Mouse (Mus musculus) liver, embryonic 14.5 days (tissue): ENCODE measurements around the gene Gng10.

Experiments
- CTCF ChIP-seq: IDR thresholded peaks from 2 replicates; pipeline ENCODE4 v1.5.1; 2016; ENCODE audit warnings: antibody characterized with exemption, low read depth, control low read depth
- EP300 ChIP-seq: IDR thresholded peaks from 2 replicates; pipeline ENCODE4 v1.6.1; 2016; ENCODE audit warnings: antibody characterized with exemption, low read depth

DNA sequence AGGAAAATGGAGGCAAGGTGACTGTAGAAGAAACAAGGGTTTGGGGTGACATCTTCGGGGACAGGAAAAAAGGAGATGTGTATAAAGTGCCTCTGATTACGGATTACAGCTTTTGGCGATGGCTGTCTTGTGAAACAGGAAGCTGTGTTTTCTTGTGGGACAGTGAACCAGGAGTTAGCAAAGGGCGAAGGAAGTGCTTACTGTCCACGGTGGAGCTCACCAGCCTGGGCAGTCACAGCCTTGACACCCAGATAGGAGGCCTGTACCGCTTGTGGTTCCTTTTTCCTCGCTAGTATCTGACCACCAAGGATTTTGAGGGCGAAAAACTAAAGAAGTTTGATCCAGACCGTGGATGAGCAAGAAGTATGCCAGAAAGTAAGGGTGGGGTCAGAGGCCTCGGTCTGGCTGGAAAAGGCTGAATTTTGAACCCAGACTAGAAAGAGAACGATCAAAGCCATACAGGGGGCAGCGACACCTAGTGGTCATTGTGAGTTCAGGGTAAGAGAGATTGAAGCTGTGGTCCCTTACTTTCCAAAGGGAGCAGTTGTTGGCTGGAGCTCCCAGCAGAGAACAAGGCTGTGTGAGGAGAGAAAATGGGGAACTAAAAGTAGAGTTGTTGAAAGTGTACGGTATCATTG, 1.7 kb downstream of the Gng10 start:
- no peak for TF ChIP-seq EP300
- TF ChIP-seq CTCF: peak; percentile 94
